In genomic region chr13:47797859-47798258, GRCm38 (mm10) we compare ENCODE assay signal across 20 mouse cellular contexts.
DNase-seq lines count a peak whose midpoint lies in the region; ATAC-seq and TF ChIP-seq lines count a peak whose summit lies in the region.
"Had no signal": no experiment of that assay in that cellular context is flagged by ENCODE, and none has a peak within 500 bp of the region (broad histone marks: within the 10 kb centered on the region; RNA-seq: fewer than 3 reads in every experiment).

No protein-coding gene starts in this region.

- no peaks in the 10 kb centered on the region for H3K27me3 ChIP-seq in limb, embryonic 14.5 days (ENCODE audit: control insufficient read depth, insufficient read depth, low read length)
- H3K27me3 ChIP-seq in limb, embryonic 10.5 days (ENCODE audit: low read depth, poor library complexity, severe bottlenecking): no peaks in the 10 kb centered on the region
- H3K27me3 ChIP-seq: liver, embryonic 13.5 days; megakaryocyte, embryonic 14.5 days; neural tube, embryonic 12.5 days had no signal

- intact Hi-C loops in heart, postnatal 10 days (cut with DNase I): no loop called here

- H3K9me3 ChIP-seq in limb, embryonic 14.5 days (ENCODE audit: control insufficient read depth, low read length): no peaks in the 10 kb centered on the region
- H3K9me3 ChIP-seq in limb, embryonic 10.5 days (replicated peaks): no peaks in the 10 kb centered on the region
- H3K9me3 ChIP-seq: liver, embryonic 13.5 days; neural tube, embryonic 12.5 days had no signal

- no peak overlapping the region for H3K9ac ChIP-seq in limb, embryonic 14.5 days (ENCODE audit: low read depth, low read length, severe bottlenecking)
- H3K9ac ChIP-seq: liver, embryonic 13.5 days; neural tube, embryonic 12.5 days had no signal

- no peak overlapping the region for H3K4me2 ChIP-seq in limb, embryonic 14.5 days (replicated peaks; ENCODE audit: low read depth, low read length, severe bottlenecking)
- H3K4me2 ChIP-seq: liver, embryonic 13.5 days; neural tube, embryonic 12.5 days had no signal

- H3K27ac ChIP-seq in limb, embryonic 14.5 days (replicated peaks; ENCODE audit: low read depth, low read length): no peak overlapping the region
- H3K27ac ChIP-seq in limb, embryonic 10.5 days: no peak overlapping the region
- H3K27ac ChIP-seq: hindbrain, postnatal 0 days; liver, embryonic 13.5 days; neural tube, embryonic 12.5 days had no signal

- H3K36me3 ChIP-seq in limb, embryonic 14.5 days (ENCODE audit: control insufficient read depth, insufficient read depth, low read length): no peaks in the 10 kb centered on the region
- H3K36me3 ChIP-seq in limb, embryonic 10.5 days: no peaks in the 10 kb centered on the region
- H3K36me3 ChIP-seq: G1E; liver, embryonic 13.5 days; neural tube, embryonic 12.5 days had no signal

- no peak overlapping the region for H3K4me3 ChIP-seq in limb, embryonic 14.5 days (replicated peaks; ENCODE audit: low read length)
- H3K4me3 ChIP-seq in limb, embryonic 10.5 days: no peak overlapping the region
- H3K4me3 ChIP-seq: liver, embryonic 13.5 days; megakaryocyte, embryonic 14.5 days; neural tube, embryonic 12.5 days had no signal

- WGBS in limb, embryonic 14.5 days: 68% methylated on average over 4 of the region's 4 CpGs
- 83% methylated on average over 4 of the region's 4 CpGs for WGBS in limb, embryonic 10.5 days

- no peak for ATAC-seq in limb, embryonic 14.5 days (ENCODE audit: low FRiP score, low read depth)
- ATAC-seq: forebrain, embryonic 14.5 days; hindbrain, postnatal 0 days had no signal

- H3K4me1 ChIP-seq in limb, embryonic 14.5 days (ENCODE audit: control insufficient read depth, insufficient read depth, low read length): no peaks in the 10 kb centered on the region
- no peaks in the 10 kb centered on the region for H3K4me1 ChIP-seq in limb, embryonic 10.5 days
- H3K4me1 ChIP-seq: liver, embryonic 13.5 days; megakaryocyte, embryonic 14.5 days; neural tube, embryonic 12.5 days had no signal

- peak; percentile 25 for DNase-seq in limb, embryonic 14.5 days (ENCODE audit: low spot score)
- DNase-seq in limb, embryonic 10.5 days (ENCODE audit: low spot score): no peak
- DNase-seq in urinary bladder, postnatal 36 days (ENCODE audit: low spot score in 2 of 2): peak; percentile 26 to 48
- no peak for DNase-seq in urinary bladder, postnatal 10 days (ENCODE audit: low spot score)
- peak; percentile 54 to 56 for DNase-seq in heart, postnatal 10 days
- DNase-seq in thymus, adult 18-20 months: no peak
- no peak for DNase-seq in adrenal gland, adult 2 months
- DNase-seq in retina, postnatal 1 day: no peak
- DNase-seq: adrenal gland, postnatal 10 days; cerebellum, adult 8-10 months; kidney, adult 9 months; kidney, postnatal 4 days; left cerebral cortex, postnatal 4 days; liver, embryonic 13.5 days; thymus, postnatal 4 days had no signal

- TF ChIP-seq POLR2A in limb, embryonic 14.5 days (IDR thresholded peaks at IDR 0.05; ENCODE audit: borderline replicate concordance, extremely low read depth, insufficient read depth, insufficient read length): no peak

Comparison
In these comparisons a context has a peak if more than half of its experiments do, and no peak if none do; other contexts are left out.
1. DNase-seq: peak in limb, embryonic 14.5 days (single experiment), urinary bladder, postnatal 36 days (2 of 2) and heart, postnatal 10 days (2 of 2); none in limb, embryonic 10.5 days (single experiment), urinary bladder, postnatal 10 days (single experiment), thymus, adult 18-20 months (0 of 2), adrenal gland, adult 2 months (single experiment) and retina, postnatal 1 day (single experiment).